Mouse (Mus musculus) WW6 (cell line): ENCODE measurements around the gene Pank2.
"Not testable (repeated sequence)": the region's sequence is repeated elsewhere in the genome, so short reads cannot be mapped to it uniquely, and the experiment has no call there.

Experiments used
- DNase-seq: peaks from one replicate; pipeline ENCODE4 v3.0.0-alpha.2; 2013; ENCODE audit warnings: low read depth, low spot score

Gene Pank2

GRCm38 (mm10) chr2:131260544-131261307, 1.6 kb upstream of the Pank2 start:
- DNase-seq: no peak

GRCm38 (mm10) chr2:131261481-131262212, 648 bp upstream of the Pank2 start:
- peak; percentile 56 for DNase-seq

GRCm38 (mm10) chr2:131262680-131263670, 680 bp downstream of the Pank2 start:
- no peak for DNase-seq

- no peak for DNase-seq
These were observed 1.7 kb downstream of the Pank2 start for GRCm38 (mm10) chr2:131264027-131264426.

- no peak for DNase-seq
These were observed 2.8 kb downstream of the Pank2 start for GRCm38 (mm10) chr2:131265056-131265455.

- no peak for DNase-seq
These were observed 13.2 kb downstream of the Pank2 start for GRCm38 (mm10) chr2:131275493-131275892.

- DNase-seq: no peak
These were observed 14.4 kb downstream of the Pank2 start for GRCm38 (mm10) chr2:131276722-131277121.

GRCm38 (mm10) chr2:131281596-131281995, 19.3 kb downstream of the Pank2 start:
- no peak for DNase-seq

- no peak for DNase-seq
These were observed 24.0 kb downstream of the Pank2 start for GRCm38 (mm10) chr2:131286276-131286675.

- no peak for DNase-seq
These were observed 28.4 kb downstream of the Pank2 start for GRCm38 (mm10) chr2:131290669-131291068.

GRCm38 (mm10) chr2:131296746-131297261, 34.5 kb downstream of the Pank2 start:
- no peak for DNase-seq

GRCm38 (mm10) chr2:131298674-131299073, 36.4 kb downstream of the Pank2 start:
- not testable (repeated sequence) for DNase-seq

GRCm38 (mm10) chr2:131300485-131300884, 38.2 kb downstream of the Pank2 start:
- DNase-seq: no peak

GRCm38 (mm10) chr2:131301635-131302034, 39.3 kb downstream of the Pank2 start:
- no peak for DNase-seq

GRCm38 (mm10) chr2:131304497-131304896, 42.2 kb downstream of the Pank2 start:
- DNase-seq: no peak

- DNase-seq: not testable (repeated sequence)
These were observed 42.9 kb downstream of the Pank2 start for GRCm38 (mm10) chr2:131305226-131305625.

GRCm38 (mm10) chr2:131307391-131307790, 45.1 kb downstream of the Pank2 start:
- DNase-seq: no peak

- DNase-seq: no peak
These were observed 45.5 kb downstream of the Pank2 start for GRCm38 (mm10) chr2:131307822-131308221.

- no peak for DNase-seq
These were observed 47.0 kb downstream of the Pank2 start for GRCm38 (mm10) chr2:131309296-131309695.

- no peak for DNase-seq
These were observed 53.9 kb downstream of the Pank2 start for GRCm38 (mm10) chr2:131316167-131316566.

GRCm38 (mm10) chr2:131319401-131319800, 57.1 kb downstream of the Pank2 start:
- no peak for DNase-seq
